Mouse (Mus musculus) gastrocnemius, postnatal 25 days (tissue): ENCODE measurements at regions not wholly inside any gene's neighbourhood (a gene's known extent, or its start where the extent isn't known, plus 50 kb on each side); places are given as distances from the start of the nearest gene placed in this dataset.

Experiments used
- DNase-seq: peaks from one replicate; pipeline ENCODE4 v3.0.0; 2022

GRCm38 (mm10) chr1:190297666-190298327, 127.3 kb upstream of the Prox1 start:
- no peak for DNase-seq

- DNase-seq, result no peak
Observed at GRCm38 (mm10) chr1:190290061-190290460, 119.5 kb upstream of the Prox1 start.

DNA sequence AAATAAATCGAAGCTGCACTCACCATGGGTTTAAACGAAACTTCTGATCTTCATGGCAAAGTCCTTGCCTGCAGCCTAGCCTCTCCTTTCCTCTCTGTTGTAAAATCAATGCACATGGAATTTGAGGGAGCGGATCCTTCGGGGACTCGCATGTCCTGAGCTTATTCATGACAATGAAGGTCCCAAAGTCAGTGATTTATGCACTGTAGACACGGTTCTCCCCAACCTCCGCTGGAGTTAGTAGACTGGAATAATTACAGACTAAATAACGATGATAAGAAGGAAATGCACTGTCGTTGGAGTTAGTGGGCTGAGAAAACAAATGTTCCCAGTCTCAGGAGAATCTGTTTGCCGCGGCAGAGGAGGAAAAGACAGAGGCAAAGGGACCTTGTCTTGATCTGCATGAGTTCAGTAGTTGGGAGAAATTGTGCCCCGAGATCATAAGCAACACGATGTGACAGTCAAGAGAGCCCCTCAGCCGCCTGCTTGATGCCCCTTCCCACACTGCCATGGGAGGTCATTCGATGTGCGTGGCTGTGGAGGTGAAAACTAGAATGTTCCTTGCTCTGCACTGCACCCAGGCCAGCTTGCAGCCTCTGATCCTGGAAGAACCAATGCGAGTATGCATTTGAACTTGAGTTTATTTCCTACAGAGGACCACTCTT, 116.1 kb upstream of the Prox1 start:
- DNase-seq, result no peak

- no peak for DNase-seq
Observed at GRCm38 (mm10) chr1:190285636-190286035, 115.1 kb upstream of the Prox1 start.

GRCm38 (mm10) chr1:190285049-190285448, 114.5 kb upstream of the Prox1 start:
- no peak for DNase-seq

DNA sequence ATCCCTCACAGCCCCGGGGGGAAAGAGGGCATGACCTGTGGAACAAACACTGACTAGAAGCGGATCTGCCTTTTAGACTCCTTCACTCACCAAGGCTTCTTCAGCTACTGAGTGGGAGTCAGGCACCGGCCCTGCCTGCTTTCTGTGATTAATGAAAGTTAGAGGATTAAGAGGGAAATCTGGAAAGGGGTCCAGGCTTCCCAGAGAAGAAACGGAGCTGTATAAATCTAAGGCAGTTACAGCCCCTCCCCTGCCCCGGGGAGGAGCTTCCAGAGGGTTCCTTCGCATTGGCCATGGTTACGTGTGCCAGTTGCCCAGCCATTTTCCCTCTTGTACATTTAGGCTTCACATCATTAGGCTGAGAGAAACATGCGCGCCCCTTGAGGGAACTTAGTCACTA, 113.6 kb upstream of the Prox1 start:
- no peak for DNase-seq

- DNase-seq, result no peak
Observed at GRCm38 (mm10) chr1:190280081-190280858, 109.8 kb upstream of the Prox1 start.

GRCm38 (mm10) chr1:190274911-190275310, 104.4 kb upstream of the Prox1 start:
- DNase-seq, result no peak

GRCm38 (mm10) chr1:190270784-190271385, 100.4 kb upstream of the Prox1 start:
- DNase-seq, result no peak

GRCm38 (mm10) chr1:190269181-190269580, 98.7 kb upstream of the Prox1 start:
- DNase-seq, result no peak

GRCm38 (mm10) chr1:190265085-190265780, 94.7 kb upstream of the Prox1 start:
- no peak for DNase-seq

DNA sequence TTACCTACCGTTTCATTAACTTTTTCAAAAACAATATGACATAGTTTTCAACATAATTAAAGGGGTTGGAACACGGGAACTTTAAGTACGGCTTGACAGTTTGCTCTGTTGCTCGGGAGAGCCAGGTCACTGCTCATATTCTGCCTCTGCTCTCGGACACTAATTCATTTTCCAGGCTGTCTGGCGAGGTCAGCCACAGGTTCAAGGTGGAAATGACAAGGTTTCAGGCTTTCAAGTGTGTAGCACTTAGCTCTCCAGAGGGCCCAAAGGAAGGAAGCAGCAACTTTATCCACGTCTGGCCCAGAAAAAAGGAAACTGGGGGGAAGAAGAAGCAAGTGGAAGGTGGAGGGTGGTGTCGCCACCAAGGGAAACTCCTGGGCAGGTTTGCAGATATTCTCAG, 94.0 kb upstream of the Prox1 start:
- DNase-seq, result no peak

DNA sequence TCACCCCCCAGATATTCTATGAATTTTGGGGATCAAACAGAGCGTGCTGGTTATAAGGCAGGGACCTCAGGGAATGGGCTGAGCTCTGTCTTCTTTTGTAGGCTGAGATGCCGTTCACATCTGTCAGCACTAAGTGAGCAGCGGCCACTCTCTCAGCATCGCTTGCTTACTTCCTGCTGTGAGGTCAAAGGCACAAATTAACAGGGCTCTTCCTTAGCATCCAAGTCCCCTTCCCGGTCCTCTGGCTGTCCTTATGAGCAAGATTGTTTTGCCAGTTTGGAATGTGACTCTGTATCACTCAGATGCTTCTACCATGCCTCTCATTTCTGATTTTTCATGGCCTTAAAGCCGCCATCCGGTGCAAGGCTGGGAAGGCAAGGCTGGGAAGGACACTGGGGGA, 93.1 kb upstream of the Prox1 start:
- DNase-seq, result no peak

DNA sequence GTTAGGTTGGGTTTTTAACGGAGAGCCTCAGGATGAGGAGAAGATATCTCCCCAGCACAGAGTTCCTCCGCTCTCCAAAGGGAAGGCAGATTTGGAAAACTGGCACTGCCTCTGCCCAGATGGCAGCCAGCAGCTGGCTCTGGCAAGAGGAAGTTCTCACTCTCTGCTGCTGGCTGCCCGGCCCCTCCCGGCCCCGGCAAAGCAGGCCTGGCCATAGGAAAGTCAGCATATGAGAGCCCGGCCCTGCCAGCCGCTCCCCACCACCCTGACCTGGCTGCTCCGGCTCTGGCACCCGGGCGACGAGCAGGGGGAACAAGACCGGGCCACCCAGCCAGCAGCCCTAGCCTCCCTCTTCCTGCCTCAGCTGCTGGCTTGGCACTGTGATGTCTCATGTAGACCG, 89.1 kb upstream of the Prox1 start:
- DNase-seq, result peak; percentile 64

DNA sequence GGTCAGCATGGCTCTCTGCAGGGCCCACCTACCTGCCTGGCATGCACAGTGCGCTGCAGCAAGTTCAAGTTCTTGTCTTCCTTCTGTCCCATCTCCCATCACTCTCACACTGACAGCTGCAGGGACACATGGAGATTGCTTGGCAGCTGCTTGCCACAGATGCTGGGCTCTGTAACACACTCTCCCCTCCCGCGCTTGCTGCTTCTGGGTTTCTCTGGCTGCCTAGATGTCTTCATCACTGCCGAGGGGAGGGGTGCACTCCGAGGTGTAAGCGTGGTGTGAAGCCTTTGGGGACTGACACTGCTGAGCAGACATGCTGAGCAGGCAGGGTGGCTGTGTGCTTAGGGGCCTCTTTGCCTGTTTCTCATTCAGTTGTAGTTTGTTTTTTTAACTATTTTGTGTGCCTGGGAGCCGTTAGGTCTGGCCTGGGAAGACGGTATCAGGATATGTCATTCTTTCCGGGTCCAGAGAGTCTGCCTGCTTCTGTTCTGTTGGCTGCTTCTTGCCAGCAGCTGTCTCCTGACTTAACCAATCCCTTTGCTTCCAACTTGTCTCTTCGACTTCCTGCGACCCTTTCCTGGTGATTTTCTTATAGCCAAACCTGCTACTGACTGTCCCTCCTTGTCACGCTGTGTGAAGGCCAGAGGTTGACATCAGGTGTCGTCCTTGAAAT, 80.2 kb upstream of the Prox1 start:
- DNase-seq, result no peak

DNA sequence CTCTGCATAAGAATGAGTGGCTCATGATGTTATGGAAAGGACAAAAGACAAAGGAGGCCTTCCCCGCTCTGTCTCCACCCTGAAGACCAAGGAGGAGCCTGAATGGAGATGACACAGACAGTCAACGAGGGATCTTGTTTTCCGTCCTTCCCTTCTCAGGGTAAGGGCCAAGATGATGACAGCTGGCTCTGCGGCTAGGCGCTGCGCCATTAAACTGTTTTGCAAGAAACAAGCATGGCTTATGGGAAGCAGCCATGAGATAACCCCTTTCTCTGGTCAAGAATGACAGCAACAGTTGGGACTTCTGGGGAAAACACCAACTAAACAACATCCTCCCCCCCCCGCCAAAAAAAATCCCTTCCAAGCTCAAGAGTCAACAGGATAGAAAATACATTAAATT, 72.0 kb upstream of the Prox1 start:
- DNase-seq, result no peak

- no peak for DNase-seq
Observed at GRCm38 (mm10) chr1:190239796-190240195, 69.3 kb upstream of the Prox1 start.

DNA sequence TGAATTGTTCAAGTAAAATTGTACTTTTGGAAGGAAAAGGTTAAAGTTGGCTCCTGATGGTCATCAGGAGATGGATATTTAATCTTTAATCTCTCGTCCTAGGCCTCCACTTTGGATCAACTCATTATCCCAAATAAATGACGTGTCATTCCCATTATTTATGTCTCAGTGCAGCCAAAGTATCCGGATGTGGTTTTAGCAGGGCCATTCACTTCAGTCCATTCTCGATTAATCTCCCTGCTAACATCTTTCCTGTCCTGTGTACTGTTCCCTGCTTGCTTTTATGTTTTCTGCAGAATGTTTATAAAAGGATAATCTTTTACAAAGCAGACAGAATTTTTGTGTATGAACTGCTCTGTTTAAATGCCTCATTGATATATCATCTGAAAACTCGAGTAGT, 60.4 kb upstream of the Prox1 start:
- DNase-seq, result no peak

GRCm38 (mm10) chr1:190220417-190220816, 49.9 kb upstream of the Prox1 start:
- no peak for DNase-seq
